Mouse (Mus musculus): ENCODE measurements around the gene Slain2.

GRCm38 (mm10) chr5:72950252-72950651, 36.1 kb downstream of the Slain2 start:
- TF ChIP-seq POLR2A (IDR thresholded peaks at IDR 0.05; ENCODE audit: insufficient read length, low read depth), result no peak
- TF ChIP-seq TCF3 (IDR thresholded peaks at IDR 0.05; ENCODE audit: insufficient read length, low read depth), result no peak
- TF ChIP-seq USF1 (IDR thresholded peaks at IDR 0.05; ENCODE audit: low read depth), result no peak

Data from myocyte (in vitro differentiated cells).